Comparison of ENCODE assay signal across 30 mouse cellular contexts in genomic region chr11:44949140-44949539, GRCm38 (mm10).
DNase-seq lines count a peak whose midpoint lies in the region; TF ChIP-seq lines count a peak whose summit lies in the region.
"Had no signal": no experiment of that assay in that cellular context is flagged by ENCODE, and none has a peak within 500 bp of the region (broad histone marks: within the 10 kb centered on the region; RNA-seq: fewer than 3 reads in every experiment).

No protein-coding gene starts in this region.

- H3K27me3 ChIP-seq in thymus, adult 2 months (ENCODE audit: control insufficient read depth, insufficient read depth, low read length) = no peaks in the 10 kb centered on the region
- H3K27me3 ChIP-seq: embryonic facial prominence, embryonic 12.5 days; forebrain, embryonic 15.5 days; heart, embryonic 15.5 days; lung, embryonic 15.5 days; midbrain, embryonic 12.5 days; neural tube, embryonic 13.5 days; Patski had no signal

- TF ChIP-seq POLR2A in thymus, adult 2 months (IDR thresholded peaks at IDR 0.05; ENCODE audit: control insufficient read depth, extremely low read depth, insufficient read depth, low read length, poor library complexity) = no peak

- H3K4me1 ChIP-seq in thymus, adult 2 months (replicated peaks; ENCODE audit: control insufficient read depth, insufficient read depth, low read length) = no peaks in the 10 kb centered on the region
- H3K4me1 ChIP-seq: embryonic facial prominence, embryonic 12.5 days; forebrain, embryonic 10.5 days; forebrain, embryonic 15.5 days; heart, embryonic 10.5 days; heart, embryonic 15.5 days; megakaryocyte, embryonic 14.5 days; midbrain, embryonic 12.5 days had no signal

- 3% methylated on average over 3 of the region's 3 CpGs for WGBS in thymus, adult 2 months

- DNase-seq in gastrocnemius, adult 2 months = no peak
- no peak for DNase-seq in gastrocnemius, postnatal 14 days
- peak; percentile 2 for DNase-seq in thymus, adult 2 months
- no peak for DNase-seq in thymus, postnatal 25 days
- DNase-seq in NIH3T3 (ENCODE audit: low read depth) = peak; percentile 10
- DNase-seq in adrenal gland, adult 18-20 months (ENCODE audit: low spot score in 2 of 2) = no peak
- no peak for DNase-seq in cerebellum, postnatal 4 days (ENCODE audit: low spot score in 2 of 2)
- DNase-seq: adrenal gland, postnatal 14 days; cerebellum, adult 11 months; cerebellum, adult 9-10 months; cerebellum, postnatal 36 days; embryo, embryonic 11 days; kidney, adult 11 months; kidney, postnatal 14 days; lung, postnatal 36 days; right cerebral cortex, postnatal 4 days had no signal

- intact Hi-C loops in gastrocnemius, adult 2 months (cut with DNase I) = no loop called here
- intact Hi-C loops in gastrocnemius, postnatal 14 days (cut with DNase I; ENCODE audit: low total_unique reads) = no loop called here

- H3K36me3 ChIP-seq in thymus, adult 2 months (ENCODE audit: control insufficient read depth, insufficient read depth, low read length) = no peaks in the 10 kb centered on the region
- H3K36me3 ChIP-seq: embryonic facial prominence, embryonic 12.5 days; forebrain, embryonic 10.5 days; forebrain, embryonic 15.5 days; heart, embryonic 10.5 days; heart, embryonic 15.5 days; limb, embryonic 13.5 days; lung, embryonic 15.5 days; midbrain, embryonic 12.5 days; neural tube, embryonic 13.5 days had no signal

- no peak overlapping the region for H3K4me3 ChIP-seq in gastrocnemius, adult 2 months
- no peak overlapping the region for H3K4me3 ChIP-seq in thymus, adult 2 months (ENCODE audit: control insufficient read depth, insufficient read depth, low read length)
- H3K4me3 ChIP-seq: embryonic facial prominence, embryonic 12.5 days; forebrain, embryonic 10.5 days; forebrain, embryonic 15.5 days; heart, embryonic 10.5 days; heart, embryonic 15.5 days; layer of hippocampus, adult 2 months; limb, embryonic 13.5 days; lung, embryonic 15.5 days; megakaryocyte, embryonic 14.5 days; midbrain, embryonic 12.5 days; neural tube, embryonic 13.5 days had no signal

- peak overlapping the region; percentile 56 for H3K27ac ChIP-seq in gastrocnemius, adult 2 months
- no peak overlapping the region for H3K27ac ChIP-seq in thymus, adult 2 months (ENCODE audit: control insufficient read depth, insufficient read depth, low read length)
- H3K27ac ChIP-seq: embryonic facial prominence, embryonic 12.5 days; forebrain, embryonic 10.5 days; forebrain, embryonic 15.5 days; heart, embryonic 10.5 days; heart, embryonic 15.5 days; hindbrain, embryonic 14.5 days; layer of hippocampus, adult 2 months; limb, embryonic 13.5 days; lung, embryonic 15.5 days; midbrain, embryonic 12.5 days; neural tube, embryonic 13.5 days; stomach, postnatal 0 days had no signal

- no peak for TF ChIP-seq CTCF in gastrocnemius, adult 2 months (IDR thresholded peaks at IDR 0.05)
- no peak for TF ChIP-seq CTCF in thymus, adult 2 months (IDR thresholded peaks at IDR 0.05; ENCODE audit: borderline replicate concordance, control insufficient read depth, extremely low read depth, insufficient read depth, low read length, poor library complexity)

Comparison
In these comparisons a context has a peak if more than half of its experiments do, and no peak if none do; other contexts are left out.
1. DNase-seq: peak in thymus, adult 2 months (single experiment) and NIH3T3 (single experiment); none in gastrocnemius, adult 2 months (single experiment), gastrocnemius, postnatal 14 days (single experiment), thymus, postnatal 25 days (single experiment), adrenal gland, adult 18-20 months (0 of 2) and cerebellum, postnatal 4 days (0 of 2).